19 mouse cellular contexts compared by ENCODE assay signal in the genomic region with DNA sequence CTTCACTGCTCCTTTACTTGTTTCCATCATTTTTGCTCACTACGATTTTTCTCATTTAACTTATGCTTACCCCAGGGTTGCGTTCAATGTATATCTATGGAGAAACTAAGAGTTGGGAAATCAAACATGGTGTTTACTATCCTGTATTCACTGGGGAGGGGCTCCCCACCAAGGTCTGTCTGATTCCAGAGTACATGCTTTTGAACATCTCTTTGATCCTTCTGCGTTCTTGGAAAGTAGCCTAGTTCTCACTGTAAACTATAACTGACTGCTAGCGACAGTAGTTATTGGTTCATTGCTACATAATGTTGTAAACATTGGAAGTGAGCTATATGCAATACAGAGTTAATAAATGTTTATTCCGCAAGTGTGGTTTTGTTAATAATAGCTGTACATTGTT.
DNase-seq lines count a peak whose midpoint lies in the region; ATAC-seq and TF ChIP-seq lines count a peak whose summit lies in the region.
"Had no signal": no experiment of that assay in that cellular context is flagged by ENCODE, and none has a peak within 500 bp of the region (broad histone marks: within the 10 kb centered on the region; RNA-seq: fewer than 3 reads in every experiment).

No protein-coding gene starts in this region.

- no peak for DNase-seq in liver, postnatal 0 days
- no peak for DNase-seq in lung, adult 18-20 months
- no peak for DNase-seq in T-cell, adult 2 months (ENCODE audit: low spot score)
- DNase-seq: adrenal gland, postnatal 14 days; cerebellum, adult 18-20 months; cerebellum, adult 9-11 months; cerebellum, postnatal 36 days; gastrocnemius, postnatal 14 days; heart, adult 2 months; heart, postnatal 14 days had no signal

- no peaks in the 10 kb centered on the region for H3K36me3 ChIP-seq in forebrain, embryonic 12.5 days (replicated peaks)
- H3K36me3 ChIP-seq in forebrain, embryonic 16.5 days (ENCODE audit: control insufficient read depth, insufficient read depth): no peaks in the 10 kb centered on the region
- no peaks in the 10 kb centered on the region for H3K36me3 ChIP-seq in liver, embryonic 15.5 days (replicated peaks)
- no peaks in the 10 kb centered on the region for H3K36me3 ChIP-seq in liver, postnatal 0 days (replicated peaks; ENCODE audit: insufficient read depth, low read length)
- no peaks in the 10 kb centered on the region for H3K36me3 ChIP-seq in lung, embryonic 16.5 days (ENCODE audit: control insufficient read depth, insufficient read depth, low read length)
- H3K36me3 ChIP-seq: embryonic facial prominence, embryonic 13.5 days; heart, embryonic 15.5 days had no signal

- TF ChIP-seq CTCF in liver, postnatal 0 days (IDR thresholded peaks at IDR 0.05; ENCODE audit: low read depth): no peak

- H3K9me3 ChIP-seq in forebrain, embryonic 12.5 days: no peaks in the 10 kb centered on the region
- H3K9me3 ChIP-seq in forebrain, embryonic 16.5 days (ENCODE audit: control insufficient read depth, low read length): no peaks in the 10 kb centered on the region
- no peaks in the 10 kb centered on the region for H3K9me3 ChIP-seq in liver, embryonic 15.5 days (replicated peaks)
- no peaks in the 10 kb centered on the region for H3K9me3 ChIP-seq in liver, postnatal 0 days (ENCODE audit: low read length)
- no peaks in the 10 kb centered on the region for H3K9me3 ChIP-seq in lung, embryonic 16.5 days (ENCODE audit: control insufficient read depth, low read length)
- H3K9me3 ChIP-seq: embryonic facial prominence, embryonic 13.5 days; heart, embryonic 15.5 days had no signal

- peak overlapping the region; percentile 44 for H3K27ac ChIP-seq in forebrain, embryonic 12.5 days
- no peak overlapping the region for H3K27ac ChIP-seq in forebrain, embryonic 16.5 days (ENCODE audit: low read length)
- H3K27ac ChIP-seq in liver, embryonic 15.5 days (replicated peaks): no peak overlapping the region
- no peak overlapping the region for H3K27ac ChIP-seq in liver, postnatal 0 days (ENCODE audit: low read depth)
- H3K27ac ChIP-seq in lung, embryonic 16.5 days (ENCODE audit: low read length): no peak overlapping the region
- H3K27ac ChIP-seq: embryonic facial prominence, embryonic 13.5 days; heart, adult 2 months; heart, embryonic 15.5 days; hindbrain, postnatal 0 days had no signal

- no peak for TF ChIP-seq EP300 in liver, postnatal 0 days (IDR thresholded peaks at IDR 0.05; ENCODE audit: low read depth)

- H3K27me3 ChIP-seq in forebrain, embryonic 12.5 days: no peaks in the 10 kb centered on the region
- H3K27me3 ChIP-seq in forebrain, embryonic 16.5 days (replicated peaks; ENCODE audit: control insufficient read depth, insufficient read depth, low read length): no peaks in the 10 kb centered on the region
- no peaks in the 10 kb centered on the region for H3K27me3 ChIP-seq in liver, embryonic 15.5 days
- H3K27me3 ChIP-seq in liver, postnatal 0 days (ENCODE audit: insufficient read depth, low read length): no peaks in the 10 kb centered on the region
- H3K27me3 ChIP-seq in lung, embryonic 16.5 days (ENCODE audit: control insufficient read depth, insufficient read depth, low read depth, low read length): no peaks in the 10 kb centered on the region
- H3K27me3 ChIP-seq: embryonic facial prominence, embryonic 13.5 days; heart, embryonic 15.5 days had no signal

- no peak overlapping the region for H3K4me3 ChIP-seq in forebrain, embryonic 12.5 days (replicated peaks)
- H3K4me3 ChIP-seq in forebrain, embryonic 16.5 days (replicated peaks; ENCODE audit: low read length): no peak overlapping the region
- H3K4me3 ChIP-seq in liver, embryonic 15.5 days (replicated peaks): no peak overlapping the region
- no peak overlapping the region for H3K4me3 ChIP-seq in liver, postnatal 0 days (ENCODE audit: low read depth, low read length)
- H3K4me3 ChIP-seq in lung, embryonic 16.5 days (ENCODE audit: low read length): no peak overlapping the region
- H3K4me3 ChIP-seq: embryonic facial prominence, embryonic 13.5 days; heart, adult 2 months; heart, embryonic 15.5 days had no signal

- no peak for ATAC-seq in forebrain, embryonic 12.5 days (ENCODE audit: low FRiP score)
- ATAC-seq in forebrain, embryonic 16.5 days: no peak
- 0 out of 2 replicates have a peak, but pooled peaks have one; percentile 3 for ATAC-seq in liver, embryonic 15.5 days (ENCODE audit: insufficient read depth)
- no peak for ATAC-seq in liver, postnatal 0 days
- ATAC-seq in lung, embryonic 16.5 days (ENCODE audit: low read depth): peak; percentile 62; the same call in 1 of the 2 replicates
- ATAC-seq: activated CD4-positive, CD25-positive, alpha-beta regulatory T cell, adult 4 months; hindbrain, postnatal 0 days had no signal

- peaks cover 29% of the 10 kb centered on the region for H3K4me1 ChIP-seq in forebrain, embryonic 12.5 days
- peaks cover 23% of the 10 kb centered on the region for H3K4me1 ChIP-seq in forebrain, embryonic 16.5 days (replicated peaks; ENCODE audit: control insufficient read depth, insufficient read depth, low read length)
- no peaks in the 10 kb centered on the region for H3K4me1 ChIP-seq in liver, embryonic 15.5 days (replicated peaks)
- no peaks in the 10 kb centered on the region for H3K4me1 ChIP-seq in liver, postnatal 0 days (ENCODE audit: insufficient read depth)
- no peaks in the 10 kb centered on the region for H3K4me1 ChIP-seq in lung, embryonic 16.5 days (replicated peaks; ENCODE audit: control insufficient read depth, insufficient read depth, low read length)
- H3K4me1 ChIP-seq: heart, embryonic 15.5 days had no signal

- 0 out of 2 replicates have a peak overlapping the region, but pooled peaks have one; percentile 13 for H3K4me2 ChIP-seq in forebrain, embryonic 12.5 days
- no peak overlapping the region for H3K4me2 ChIP-seq in forebrain, embryonic 16.5 days (ENCODE audit: low read length)
- no peak overlapping the region for H3K4me2 ChIP-seq in liver, embryonic 15.5 days
- no peak overlapping the region for H3K4me2 ChIP-seq in liver, postnatal 0 days (ENCODE audit: low read depth, low read length)
- H3K4me2 ChIP-seq in lung, embryonic 16.5 days (ENCODE audit: low read depth, low read length): no peak overlapping the region
- H3K4me2 ChIP-seq: embryonic facial prominence, embryonic 13.5 days; heart, embryonic 11.5 days; heart, embryonic 15.5 days had no signal

- 64% methylated on average over 5 of the region's 5 CpGs for WGBS in forebrain, embryonic 12.5 days
- 35% methylated on average over 5 of the region's 5 CpGs for WGBS in forebrain, embryonic 16.5 days
- WGBS in liver, embryonic 15.5 days (ENCODE audit: insufficient replicate concordance): 77% methylated on average over 5 of the region's 5 CpGs
- WGBS in liver, postnatal 0 days (ENCODE audit: insufficient replicate concordance): 71% methylated on average over 5 of the region's 5 CpGs
- WGBS in lung, embryonic 16.5 days: 56% methylated on average over 5 of the region's 5 CpGs

- H3K9ac ChIP-seq in forebrain, embryonic 12.5 days: no peak overlapping the region
- no peak overlapping the region for H3K9ac ChIP-seq in forebrain, embryonic 16.5 days (replicated peaks; ENCODE audit: low read depth, low read length)
- no peak overlapping the region for H3K9ac ChIP-seq in liver, embryonic 15.5 days
- H3K9ac ChIP-seq in liver, postnatal 0 days (replicated peaks): no peak overlapping the region
- no peak overlapping the region for H3K9ac ChIP-seq in lung, embryonic 16.5 days (ENCODE audit: low read length)
- H3K9ac ChIP-seq: embryonic facial prominence, embryonic 13.5 days; heart, embryonic 15.5 days had no signal

Comparison
In these comparisons a context has a peak if more than half of its experiments do, and no peak if none do; other contexts are left out.
1. ATAC-seq: peak in liver, embryonic 15.5 days (single experiment) and lung, embryonic 16.5 days (single experiment); none in forebrain, embryonic 12.5 days (single experiment), forebrain, embryonic 16.5 days (single experiment) and liver, postnatal 0 days (single experiment).